Mouse (Mus musculus) limb, embryonic 14.5 days (tissue): ENCODE measurements at regions not wholly inside any gene's neighbourhood (a gene's known extent, or its start where the extent isn't known, plus 50 kb on each side); places are given as distances from the start of the nearest gene placed in this dataset.
A peak's percentile ranks its signal among the peaks of the same experiment; 100 is the strongest.

Experiments
- ATAC-seq: fragments of 200-750 bp; cut with Nextera tagmentation; 2 replicates; pipeline ENCODE4 v1.8.0; 2017; ENCODE audit warnings: low read depth, moderate number of reproducible peaks, moderate TSS enrichment; ENCODE audit not compliant: low FRiP score
- DNase-seq: peaks from one replicate; pipeline ENCODE4 v3.0.0-alpha.2; 2015; ENCODE audit warnings: low spot score
- H3K27ac ChIP-seq: fragments of 300-500 bp; sonication (generic); replicated peaks from 2 replicates; pipeline ENCODE4 v1.5.1; 2014; ENCODE audit warnings: low read depth, mild to moderate bottlenecking, low read length, moderate library complexity, mixed read lengths
- H3K27me3 ChIP-seq: fragments of 300-500 bp; sonication (generic); 2 replicates; pipeline ENCODE4 v1.6.1; 2014; ENCODE audit warnings: low read length, mixed read lengths; ENCODE audit not compliant: control insufficient read depth, insufficient read depth
- H3K36me3 ChIP-seq: fragments of 300-500 bp; sonication (generic); 2 replicates; pipeline ENCODE4 v1.6.1; 2014; ENCODE audit warnings: mild to moderate bottlenecking, low read length, moderate library complexity, mixed read lengths; ENCODE audit not compliant: control insufficient read depth, insufficient read depth
- H3K4me1 ChIP-seq: fragments of 300-500 bp; sonication (generic); 2 replicates; pipeline ENCODE4 v1.6.1; 2014; ENCODE audit warnings: antibody characterized with exemption, low read length, mixed read lengths; ENCODE audit not compliant: control insufficient read depth, insufficient read depth
- H3K4me2 ChIP-seq: fragments of 300-500 bp; sonication (generic); replicated peaks from 2 replicates; pipeline ENCODE4 v1.6.1; 2014; ENCODE audit warnings: low read depth, mild to moderate bottlenecking, low read length, moderate library complexity; ENCODE audit not compliant: severe bottlenecking
- H3K4me3 ChIP-seq: fragments of 300-500 bp; sonication (generic); replicated peaks from 2 replicates; pipeline ENCODE4 v1.5.1; 2014; ENCODE audit warnings: low read length
- H3K9ac ChIP-seq: fragments of 300-500 bp; sonication (generic); 2 replicates; pipeline ENCODE4 v1.6.1; 2014; ENCODE audit warnings: mild to moderate bottlenecking, low read depth, low read length, moderate library complexity; ENCODE audit not compliant: severe bottlenecking
- H3K9me3 ChIP-seq: fragments of 300-500 bp; sonication (generic); 2 replicates; pipeline ENCODE4 v1.6.1; 2016; ENCODE audit warnings: low read length; ENCODE audit not compliant: control insufficient read depth
- POLR2A ChIP-seq: fragments of 200-500 bp; IDR thresholded peaks from 2 replicates; pipeline ENCODE4 v1.8.0; 2012; ENCODE audit warnings: inconsistent platforms, mild to moderate bottlenecking, moderate library complexity, borderline replicate concordance; ENCODE audit not compliant: insufficient read depth, insufficient read length; ENCODE audit errors: extremely low read depth
- WGBS: fragments of 180-500 bp; shearing (Covaris S2); extraction: QIAGEN DNeasy Blood & Tissue Kit; methylation state at CpG from one replicate; pipeline ENCODE4 v1.1.7; 2014; 5-methylcytosine and 5-hydroxymethylcytosine counted together

GRCm38 (mm10) chr16:74717622-74718021 is 306.0 kb upstream of the Robo2 start:
- Histone ChIP-seq H3K4me2 (no peak overlapping the region), H3K9ac (no peak overlapping the region), H3K9me3 (no peaks in the 10 kb centered on the region), H3K27me3 (no peaks in the 10 kb centered on the region), H3K36me3 (no peaks in the 10 kb centered on the region), H3K27ac (no peak overlapping the region), H3K4me3 (no peak overlapping the region), H3K4me1 (no peaks in the 10 kb centered on the region)
- WGBS: 89% methylated on average over 1 of the region's 1 CpGs
- no peak for TF ChIP-seq POLR2A
- no peak for DNase-seq
- no peak for ATAC-seq

GRCm38 (mm10) chr16:74714950-74715349 is 303.3 kb upstream of the Robo2 start:
- Histone ChIP-seq H3K4me1 (no peaks in the 10 kb centered on the region), H3K9ac (no peak overlapping the region), H3K27ac (no peak overlapping the region), H3K27me3 (no peaks in the 10 kb centered on the region), H3K4me3 (no peak overlapping the region), H3K4me2 (no peak overlapping the region), H3K9me3 (no peaks in the 10 kb centered on the region), H3K36me3 (no peaks in the 10 kb centered on the region)
- no peak for ATAC-seq
- 15% methylated on average over 1 of the region's 1 CpGs for WGBS
- no peak for TF ChIP-seq POLR2A
- no peak for DNase-seq

GRCm38 (mm10) chr16:74712515-74712914 is 300.9 kb upstream of the Robo2 start:
- peak; percentile 10 for DNase-seq
- no peak overlapping the region for H3K27ac ChIP-seq
- peak overlapping the region; percentile 20; the same call in 1 of the 2 replicates for H3K4me2 ChIP-seq
- H3K4me3 ChIP-seq: no peak overlapping the region
- no peak for ATAC-seq
- H3K4me1 ChIP-seq: no peaks in the 10 kb centered on the region
- WGBS: 29% methylated on average over 6 of the region's 6 CpGs
- H3K36me3 ChIP-seq: no peaks in the 10 kb centered on the region
- H3K9me3 ChIP-seq: no peaks in the 10 kb centered on the region
- no peaks in the 10 kb centered on the region for H3K27me3 ChIP-seq
- H3K9ac ChIP-seq: no peak overlapping the region
- TF ChIP-seq POLR2A: no peak

- no peak overlapping the region for H3K9ac ChIP-seq
- H3K27me3 ChIP-seq: no peaks in the 10 kb centered on the region
- DNase-seq: no peak
- H3K27ac ChIP-seq: no peak overlapping the region
- H3K9me3 ChIP-seq: no peaks in the 10 kb centered on the region
- H3K4me2 ChIP-seq: no peak overlapping the region
- ATAC-seq: no peak
- no peak for TF ChIP-seq POLR2A
- no peaks in the 10 kb centered on the region for H3K4me1 ChIP-seq
- H3K4me3 ChIP-seq: no peak overlapping the region
- WGBS: 89% methylated on average over 3 of the region's 3 CpGs
- H3K36me3 ChIP-seq: no peaks in the 10 kb centered on the region
Observed at GRCm38 (mm10) chr16:74702067-74702466, 290.4 kb upstream of the Robo2 start.

GRCm38 (mm10) chr16:74683371-74683770 is 271.7 kb upstream of the Robo2 start:
- no peak overlapping the region for H3K4me3 ChIP-seq
- H3K36me3 ChIP-seq: no peaks in the 10 kb centered on the region
- H3K4me2 ChIP-seq: no peak overlapping the region
- H3K27ac ChIP-seq: no peak overlapping the region
- no peak for TF ChIP-seq POLR2A
- ATAC-seq (no peak), DNase-seq (peak; percentile 40)
- no peaks in the 10 kb centered on the region for H3K4me1 ChIP-seq
- no peak overlapping the region for H3K9ac ChIP-seq
- no peaks in the 10 kb centered on the region for H3K27me3 ChIP-seq
- 28% methylated on average over 3 of the region's 3 CpGs for WGBS
- no peaks in the 10 kb centered on the region for H3K9me3 ChIP-seq

GRCm38 (mm10) chr16:74675586-74675985 is 264.0 kb upstream of the Robo2 start:
- TF ChIP-seq POLR2A: no peak
- H3K9ac ChIP-seq: no peak overlapping the region
- no peaks in the 10 kb centered on the region for H3K27me3 ChIP-seq
- no peaks in the 10 kb centered on the region for H3K4me1 ChIP-seq
- H3K36me3 ChIP-seq: no peaks in the 10 kb centered on the region
- H3K9me3 ChIP-seq: no peaks in the 10 kb centered on the region
- ATAC-seq: no peak
- DNase-seq: no peak
- H3K27ac ChIP-seq: no peak overlapping the region
- no peak overlapping the region for H3K4me2 ChIP-seq
- H3K4me3 ChIP-seq: no peak overlapping the region
